Mouse (Mus musculus) liver, adult 2 months (tissue): ENCODE results near the gene Tbx10.
"Not testable (repeated sequence)": the region's sequence is repeated elsewhere in the genome, so short reads cannot be mapped to it uniquely, and the experiment has no call there.

Experiments
- CTCF ChIP-seq: fragments of 200-500 bp; IDR thresholded peaks from 2 replicates; pipeline ENCODE4 v1.5.1; 2011; ENCODE audit warnings: low read depth, low read length, control low read depth
- POLR2A ChIP-seq: fragments of 200-500 bp; IDR thresholded peaks from 2 replicates; pipeline ENCODE4 v1.6.1; 2011; ENCODE audit warnings: low read length, control low read depth; ENCODE audit not compliant: insufficient read depth; ENCODE audit errors: extremely low read depth

- TF ChIP-seq POLR2A, CTCF: not testable (repeated sequence)
Observed at GRCm38 (mm10) chr19:4040941-4041340, 48.4 kb downstream of the Tbx10 start.
